In the genomic region with DNA sequence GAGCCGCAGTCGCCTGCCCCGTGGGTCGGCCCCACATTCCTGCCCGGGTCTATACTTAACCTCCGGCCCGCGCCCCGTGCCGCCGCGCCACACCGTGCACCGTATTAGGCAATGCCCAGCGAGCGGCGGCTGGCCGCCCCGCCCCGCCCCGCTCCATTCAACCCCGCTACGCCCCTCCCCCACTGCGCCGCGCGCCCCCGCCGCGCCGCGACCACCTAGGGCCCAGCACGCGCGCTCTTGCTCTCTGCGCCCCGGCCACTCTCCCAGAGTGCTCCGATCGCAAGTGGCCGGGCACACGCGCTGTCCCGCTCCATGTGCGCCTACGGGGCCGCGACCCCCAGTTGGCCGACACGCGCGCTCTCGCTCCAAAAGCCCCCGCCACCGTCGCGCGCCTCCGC, we compare ENCODE assay signal across 8 mouse cellular contexts. TPM values are rescaled to one million over a fixed set of nuclear protein-coding genes. Genes with fewer than 3 reads are reported as not detected.
DNase-seq lines count a peak whose midpoint lies in the region; ATAC-seq and TF ChIP-seq lines count a peak whose summit lies in the region.

No protein-coding gene starts in this region.

- H3K4me3 ChIP-seq in MEL (ENCODE audit: control insufficient read depth in 1 of 2, insufficient read depth in 1 of 2, low read depth in 2 of 2, low read length in 2 of 2), result peak overlapping the region; percentile 77 to 90
- peak overlapping the region; percentile 99 for H3K4me3 ChIP-seq in bone marrow macrophage, adult 2 months (ENCODE audit: insufficient read depth, low read length)
- peak overlapping the region; percentile 66 for H3K4me3 ChIP-seq in forebrain, embryonic 15.5 days

- H3K9me3 ChIP-seq in MEL (replicated peaks; ENCODE audit: insufficient read depth, low read length), result no peaks in the 10 kb centered on the region
- no peaks in the 10 kb centered on the region for H3K9me3 ChIP-seq in forebrain, embryonic 15.5 days

- no peaks in the 10 kb centered on the region for H3K27me3 ChIP-seq in MEL (ENCODE audit: control insufficient read depth in 1 of 2, insufficient read depth in 2 of 2, low read length in 2 of 2)
- no peaks in the 10 kb centered on the region for H3K27me3 ChIP-seq in forebrain, embryonic 15.5 days

- TF ChIP-seq POLR2A in MEL (IDR thresholded peaks at IDR 0.05; ENCODE audit: control insufficient read depth in 1 of 2, insufficient read depth in 1 of 2, low read depth in 1 of 2, low read length in 2 of 2, poor library complexity in 1 of 2), result 0 out of 4 replicates have a peak, but pooled peaks of 1 of the 2 experiments have one; percentile 28
- TF ChIP-seq POLR2A in bone marrow macrophage, adult 2 months (IDR thresholded peaks at IDR 0.05; ENCODE audit: borderline replicate concordance, low read depth, low read length), result no peak

- peak overlapping the region; percentile 78 for H3K4me2 ChIP-seq in forebrain, embryonic 15.5 days (replicated peaks)

- 1% methylated on average over 54 of the region's 58 CpGs for WGBS in forebrain, embryonic 15.5 days

- no peak for TF ChIP-seq CTCF in MEL (IDR thresholded peaks at IDR 0.05 in 2 of 3, conservative IDR thresholded peaks at IDR 0.05 in 1 of 3; ENCODE audit: control insufficient read depth in 1 of 3, insufficient read depth in 1 of 3, low read depth in 2 of 3, low read length in 3 of 3, poor library complexity in 1 of 3, severe bottlenecking in 1 of 3)
- no peak for TF ChIP-seq CTCF in bone marrow macrophage, adult 2 months (IDR thresholded peaks at IDR 0.05; ENCODE audit: low read depth, low read length)

- no peak for TF ChIP-seq EP300 in MEL (IDR thresholded peaks at IDR 0.05; ENCODE audit: low read depth in 1 of 2, low read length in 2 of 2)

- no peak for TF ChIP-seq RAD21 in MEL (IDR thresholded peaks at IDR 0.05; ENCODE audit: low read depth, low read length)

- no peaks in the 10 kb centered on the region for H3K36me3 ChIP-seq in MEL (ENCODE audit: control insufficient read depth in 1 of 2, insufficient read depth in 2 of 2, low read length in 2 of 2)
- H3K36me3 ChIP-seq in forebrain, embryonic 15.5 days, result no peaks in the 10 kb centered on the region

- H3K4me1 ChIP-seq in MEL (ENCODE audit: control insufficient read depth in 1 of 2, insufficient read depth in 2 of 2, low read length in 2 of 2), result peaks cover 0 to 2% of the 10 kb centered on the region in 2 experiments; a peak in 1 of 4 replicates
- H3K4me1 ChIP-seq in bone marrow macrophage, adult 2 months (ENCODE audit: control insufficient read depth, insufficient read depth, low read length), result peaks cover 3% of the 10 kb centered on the region; the same call in 1 of the 2 replicates
- peaks cover 8% of the 10 kb centered on the region for H3K4me1 ChIP-seq in forebrain, embryonic 15.5 days

- peak overlapping the region; percentile 73 for H3K9ac ChIP-seq in MEL (ENCODE audit: control insufficient read depth, low read depth, low read length, poor library complexity, severe bottlenecking)
- peak overlapping the region; percentile 71 for H3K9ac ChIP-seq in forebrain, embryonic 15.5 days (replicated peaks)

- peaks cover 4% of the 10 kb centered on the region; the same call in 1 of the 2 replicates for H3K79me2 ChIP-seq in MEL (ENCODE audit: control insufficient read depth, insufficient read depth, low read length, poor library complexity)

- DNase-seq in MEL (ENCODE audit: low read depth, low spot score), result no peak
- DNase-seq in heart, postnatal 25 days (ENCODE audit: low spot score), result peak; percentile 31
- DNase-seq in kidney, postnatal 4 days, result peak; percentile 86 to 91
- peak; percentile 66 for DNase-seq in right cerebral cortex, postnatal 25 days
- DNase-seq in layer of hippocampus, adult 9-11 months, result no peak

- ATAC-seq in forebrain, embryonic 15.5 days (replicated peaks), result peak; percentile 93
- peak; percentile 57 for ATAC-seq in megakaryocyte progenitor cell, adult 5-6 weeks (replicated peaks; ENCODE audit: poor library complexity)

- intact Hi-C loops in heart, postnatal 25 days (cut with DNase I), result loop anchor here (10.0 kb wide), 1 partner anchor 90 kb away; no protein-coding TSS in a partner anchor

- peak overlapping the region; percentile 4; the same call in 1 of the 2 replicates for H3K27ac ChIP-seq in MEL (ENCODE audit: control insufficient read depth, low read depth, low read length)
- peak overlapping the region; percentile 36; the same call in 1 of the 2 replicates for H3K27ac ChIP-seq in bone marrow macrophage, adult 2 months (ENCODE audit: insufficient read depth, low read depth, low read length)
- H3K27ac ChIP-seq in forebrain, embryonic 15.5 days (replicated peaks), result peak overlapping the region; percentile 85

TF ChIP-seq in MEL, 35 proteins besides CTCF, POLR2A, EP300 and RAD21:
- TF ChIP-seq ELF1 (IDR thresholded peaks at IDR 0.05; ENCODE audit: low read depth, low read length) (no peak), USF2 (IDR thresholded peaks at IDR 0.05; ENCODE audit: borderline replicate concordance in 1 of 2, insufficient read depth in 1 of 2, low read depth in 1 of 2, low read length in 2 of 2) (no peak), SIN3A (IDR thresholded peaks at IDR 0.05; ENCODE audit: low read length) (no peak), POLR2AphosphoS2 (IDR thresholded peaks at IDR 0.05; ENCODE audit: low read length) (no peak), SMC3 (IDR thresholded peaks at IDR 0.05; ENCODE audit: low read depth, low read length) (no peak), MXI1 (IDR thresholded peaks at IDR 0.05; ENCODE audit: low read depth, low read length) (peak; percentile 18; the same call in 1 of the 2 replicates)

RNA-seq across cellular contexts. Expression of gene Hacd1, which starts 0.8 kb away (rescaled TPM):
- total RNA-seq in MEL (2012; rRNA removed), result 10.7 and 14.6 TPM in 2 replicates
- polyA plus RNA-seq in MEL (2012; ENCODE audit: insufficient read depth in 1 of 2, insufficient read length in 2 of 2, low read depth in 1 of 2, low replicate concordance in 2 of 2, missing spikeins in 1 of 2), result 10 to 100 TPM in 1 of 2 experiments, not detected in 1; 23.1 TPM
- 2.7 and 4.8 TPM in 2 replicates for polyA plus RNA-seq in bone marrow macrophage, adult 2 months (2012; ENCODE audit: insufficient read depth, insufficient read length, missing spikeins)
- polyA plus RNA-seq in forebrain, embryonic 15.5 days (2015; fragmentation: Nextera tagmentation; extraction: Ambion mirVana), result 50.8 and 55.1 TPM in 2 replicates
- total RNA-seq in heart, postnatal 25 days (2021), result 100 to 1,000 TPM; 150 to 166 TPM
- 51.4 and 53.4 TPM in 2 replicates for total RNA-seq in megakaryocyte progenitor cell, adult 5-6 weeks (2015)
- 73.5 and 79.3 TPM in 2 replicates for total RNA-seq in megakaryocyte progenitor cell, adult 5-6 weeks (2017)

RNA-seq across cellular contexts. Expression of gene Stam, which starts 18.7 kb away (rescaled TPM):
- 29.6 and 32.1 TPM in 2 replicates for total RNA-seq in MEL (2012; rRNA removed)
- 100 to 1,000 TPM in 1 of 2 experiments, 10 to 100 TPM in 1; 24.5 to 466 TPM for polyA plus RNA-seq in MEL (2012; ENCODE audit: insufficient read depth in 1 of 2, insufficient read length in 2 of 2, low read depth in 1 of 2, low replicate concordance in 2 of 2, missing spikeins in 1 of 2)
- 31.6 and 38.4 TPM in 2 replicates for polyA plus RNA-seq in bone marrow macrophage, adult 2 months (2012; ENCODE audit: insufficient read depth, insufficient read length, missing spikeins)
- polyA plus RNA-seq in forebrain, embryonic 15.5 days (2015; fragmentation: Nextera tagmentation; extraction: Ambion mirVana), result 116 and 128 TPM in 2 replicates
- 10 to 100 TPM; 23.7 to 24.1 TPM for total RNA-seq in heart, postnatal 25 days (2021)
- 31.0 and 35.8 TPM in 2 replicates for total RNA-seq in megakaryocyte progenitor cell, adult 5-6 weeks (2015)
- 21.0 and 24.1 TPM in 2 replicates for total RNA-seq in megakaryocyte progenitor cell, adult 5-6 weeks (2017)

Comparison
In these comparisons a context has a peak if more than half of its experiments do, and no peak if none do; other contexts are left out.
1. DNase-seq: peak in heart, postnatal 25 days (single experiment), kidney, postnatal 4 days (2 of 2) and right cerebral cortex, postnatal 25 days (single experiment); none in MEL (single experiment) and layer of hippocampus, adult 9-11 months (single experiment).
2. H3K27ac ChIP-seq: peak in every context shown above with its lines; median percentile 85 in forebrain, embryonic 15.5 days; 36 in bone marrow macrophage, adult 2 months; 4 in MEL.
3. Peak in every context shown above with its lines, with median percentiles within 50 percentile points of each other: H3K4me3 ChIP-seq.